Mouse (Mus musculus) MEL (cell line): ENCODE results near the gene Dph5. TPM values are rescaled to one million over a fixed set of nuclear protein-coding genes. Genes with fewer than 3 reads are reported as not detected.

Experiments used
- DNase-seq: peaks from one replicate; pipeline ENCODE4 v3.0.0; 2011; ENCODE audit warnings: low read depth, low spot score
- H3K27ac ChIP-seq: 2 replicates; pipeline ENCODE4 v1.5.1; 2012; ENCODE audit warnings: low read depth, mild to moderate bottlenecking, control low read depth, low read length, moderate library complexity; ENCODE audit not compliant: control insufficient read depth
- H3K27me3 ChIP-seq, 2 experiments: fragments of 150-350 bp in 1 of 2; sonication (generic) in 1 of 2; 2 replicates each; pipeline ENCODE4 v1.6.1; 2012; ENCODE audit warnings: low read length in 2 of 2, mild to moderate bottlenecking in 2 of 2, improper control_type of control experiment in 1 of 2, moderate library complexity in 1 of 2; ENCODE audit not compliant: insufficient read depth in 2 of 2, control insufficient read depth in 1 of 2
- H3K36me3 ChIP-seq, 2 experiments: 2 replicates each; pipeline ENCODE4 v1.6.1; 2012 to 2014; ENCODE audit warnings: low read length in 2 of 2, improper control_type of control experiment in 1 of 2, inconsistent platforms in 1 of 2, mild to moderate bottlenecking in 1 of 2; ENCODE audit not compliant: insufficient read depth in 2 of 2, control insufficient read depth in 1 of 2
- H3K4me1 ChIP-seq, 2 experiments: fragments of 150-350 bp in 1 of 2; sonication (generic) in 1 of 2; 2 replicates each; pipeline ENCODE4 v1.6.1; 2012; ENCODE audit warnings: low read length in 2 of 2, improper control_type of control experiment in 1 of 2, mild to moderate bottlenecking in 1 of 2; ENCODE audit not compliant: insufficient read depth in 2 of 2, control insufficient read depth in 1 of 2
- H3K4me3 ChIP-seq, 2 experiments: fragments of 150-350 bp in 1 of 2; sonication (generic) in 1 of 2; 2 replicates each; pipeline ENCODE4 v1.5.1; 2012; ENCODE audit warnings: low read depth in 2 of 2, low read length in 2 of 2, mild to moderate bottlenecking in 2 of 2, moderate library complexity in 2 of 2, control low read depth in 1 of 2, improper control_type of control experiment in 1 of 2; ENCODE audit not compliant: control insufficient read depth in 1 of 2, insufficient read depth in 1 of 2
- H3K79me2 ChIP-seq: 2 replicates; pipeline ENCODE4 v1.6.1; 2012; ENCODE audit warnings: mild to moderate bottlenecking, low read length, moderate library complexity; ENCODE audit not compliant: control insufficient read depth, poor library complexity, insufficient read depth
- H3K9ac ChIP-seq: 2 replicates; pipeline ENCODE4 v1.6.1; 2012; ENCODE audit warnings: low read depth, mild to moderate bottlenecking, control low read depth, low read length, moderate library complexity; ENCODE audit not compliant: control insufficient read depth, poor library complexity, severe bottlenecking
- H3K9me3 ChIP-seq: fragments of 150-350 bp; sonication (generic); replicated peaks from 2 replicates; pipeline ENCODE4 v1.6.1; 2012; ENCODE audit warnings: mild to moderate bottlenecking, low read length, improper control_type of control experiment, moderate library complexity; ENCODE audit not compliant: insufficient read depth
- CHD1 ChIP-seq: IDR thresholded peaks from 2 replicates; pipeline ENCODE4 v1.6.1; 2012; ENCODE audit warnings: low read depth, mild to moderate bottlenecking, inconsistent platforms, low read length, improper control_type of control experiment
- CHD2 ChIP-seq: IDR thresholded peaks from 2 replicates; pipeline ENCODE4 v1.6.1; 2011; ENCODE audit warnings: low read length, improper control_type of control experiment
- CTCF ChIP-seq, 3 experiments: IDR thresholded peaks in 2 of 3; conservative IDR thresholded peaks in 1 of 3; 2 replicates each; pipeline ENCODE4 v1.5.1; 2011 to 2012; ENCODE audit warnings: low read length in 3 of 3, low read depth in 2 of 3, mild to moderate bottlenecking in 2 of 3, improper control_type of control experiment in 1 of 3, inconsistent platforms in 1 of 3, mixed read lengths in 1 of 3, moderate library complexity in 1 of 3; ENCODE audit not compliant: control insufficient read depth in 1 of 3, insufficient read depth in 1 of 3, poor library complexity in 1 of 3, severe bottlenecking in 1 of 3
- E2F4 ChIP-seq: IDR thresholded peaks from 2 replicates; pipeline ENCODE4 v1.6.1; 2011; ENCODE audit warnings: low read depth, low read length, improper control_type of control experiment, borderline replicate concordance
- ELF1 ChIP-seq: IDR thresholded peaks from 2 replicates; pipeline ENCODE4 v1.6.1; 2014; ENCODE audit warnings: low read depth, mild to moderate bottlenecking, inconsistent platforms, low read length, improper control_type of control experiment, moderate library complexity
- EP300 ChIP-seq, 2 experiments: IDR thresholded peaks; 2 replicates each; pipeline ENCODE4 v1.6.1; 2011; ENCODE audit warnings: improper control_type of control experiment in 2 of 2, low read length in 2 of 2, low read depth in 1 of 2, mild to moderate bottlenecking in 1 of 2
- ETS1 ChIP-seq: IDR thresholded peaks from 2 replicates; pipeline ENCODE4 v1.6.1; 2012; ENCODE audit warnings: low read depth, mild to moderate bottlenecking, inconsistent platforms, low read length, improper control_type of control experiment, moderate library complexity
- GABPA ChIP-seq: IDR thresholded peaks from 2 replicates; pipeline ENCODE4 v1.6.1; 2012; ENCODE audit warnings: low read depth, mild to moderate bottlenecking, inconsistent platforms, low read length, improper control_type of control experiment, moderate library complexity
- HCFC1 ChIP-seq: IDR thresholded peaks from 2 replicates; pipeline ENCODE4 v1.6.1; 2012; ENCODE audit warnings: low read depth, mild to moderate bottlenecking, inconsistent platforms, low read length, improper control_type of control experiment, moderate library complexity
- JUND ChIP-seq: IDR thresholded peaks from 2 replicates; pipeline ENCODE4 v1.6.1; 2011; ENCODE audit warnings: low read depth, mild to moderate bottlenecking, improper control_type of control experiment, low read length
- KAT2A ChIP-seq: conservative IDR thresholded peaks from 2 replicates; pipeline ENCODE4 v1.6.1; 2012; ENCODE audit warnings: low read depth, low read length, improper control_type of control experiment, inconsistent platforms
- MAFK ChIP-seq: IDR thresholded peaks from 2 replicates; pipeline ENCODE4 v1.6.1; 2011; ENCODE audit warnings: low read depth, mild to moderate bottlenecking, low read length, improper control_type of control experiment, borderline replicate concordance
- MEF2A ChIP-seq: IDR thresholded peaks from 2 replicates; pipeline ENCODE4 v1.6.1; 2014; ENCODE audit warnings: low read depth, mild to moderate bottlenecking, inconsistent platforms, low read length, improper control_type of control experiment; ENCODE audit not compliant: poor library complexity, insufficient replicate concordance, severe bottlenecking; ENCODE audit errors: extremely low read depth
- MXI1 ChIP-seq: IDR thresholded peaks from 2 replicates; pipeline ENCODE4 v1.6.1; 2011; ENCODE audit warnings: mild to moderate bottlenecking, low read depth, low read length, improper control_type of control experiment
- MYC ChIP-seq: IDR thresholded peaks from 2 replicates; pipeline ENCODE4 v1.6.1; 2011; ENCODE audit warnings: low read depth, mild to moderate bottlenecking, low read length, improper control_type of control experiment, moderate library complexity
- NRF1 ChIP-seq: IDR thresholded peaks from 2 replicates; pipeline ENCODE4 v1.6.1; 2014; ENCODE audit warnings: low read depth, mild to moderate bottlenecking, inconsistent platforms, low read length, improper control_type of control experiment, moderate library complexity; ENCODE audit not compliant: poor library complexity, insufficient read depth, severe bottlenecking
- POLR2A ChIP-seq, 2 experiments: IDR thresholded peaks; 2 replicates each; pipeline ENCODE4 v1.6.1; 2011 to 2012; ENCODE audit warnings: low read length in 2 of 2, mild to moderate bottlenecking in 2 of 2, control low read depth in 1 of 2, improper control_type of control experiment in 1 of 2, low read depth in 1 of 2, moderate library complexity in 1 of 2; ENCODE audit not compliant: control insufficient read depth in 1 of 2, insufficient read depth in 1 of 2, poor library complexity in 1 of 2
- POLR2AphosphoS5 ChIP-seq: IDR thresholded peaks from 2 replicates; pipeline ENCODE4 v1.6.1; 2012; ENCODE audit warnings: low read depth, borderline replicate concordance, mild to moderate bottlenecking, inconsistent platforms, low read length, moderate library complexity, mixed read lengths
- SIN3A ChIP-seq: IDR thresholded peaks from 2 replicates; pipeline ENCODE4 v1.6.1; 2012; ENCODE audit warnings: low read length, improper control_type of control experiment, inconsistent platforms
- TAL1 ChIP-seq: IDR thresholded peaks from 2 replicates; pipeline ENCODE4 v1.6.1; 2012; ENCODE audit warnings: mild to moderate bottlenecking, inconsistent platforms, low read length, moderate library complexity, mixed read lengths
- USF1 ChIP-seq: IDR thresholded peaks from 2 replicates; pipeline ENCODE4 v1.6.1; 2014; ENCODE audit warnings: low read depth, mild to moderate bottlenecking, inconsistent platforms, low read length, improper control_type of control experiment, moderate library complexity
- USF2 ChIP-seq, 2 experiments: IDR thresholded peaks; 2 replicates each; pipeline ENCODE4 v1.6.1; 2011 to 2012; ENCODE audit warnings: improper control_type of control experiment in 2 of 2, low read length in 2 of 2, borderline replicate concordance in 1 of 2, inconsistent platforms in 1 of 2, low read depth in 1 of 2, mild to moderate bottlenecking in 1 of 2; ENCODE audit not compliant: insufficient read depth in 1 of 2
- ZC3H11A ChIP-seq: IDR thresholded peaks from 2 replicates; pipeline ENCODE4 v1.6.1; 2012; ENCODE audit warnings: low read depth, mild to moderate bottlenecking, inconsistent platforms, low read length, improper control_type of control experiment
- ZNF384 ChIP-seq: IDR thresholded peaks from 2 replicates; pipeline ENCODE4 v1.6.1; 2012; ENCODE audit warnings: low read depth, mild to moderate bottlenecking, inconsistent platforms, low read length, improper control_type of control experiment
- polyA plus RNA-seq, 2 experiments: library from polyadenylated mRNA; stranded (reverse) in 1 of 2; unstranded in 1 of 2; fragments of >175 nt in 1 of 2; fragments of >200 nt in 1 of 2; gene quantifications; 2 replicates each; pipeline versions ENCODE4 v1.2.1 to v1.2.4; 2012; ENCODE audit warnings: low replicate concordance in 2 of 2, low read depth in 1 of 2; ENCODE audit not compliant: insufficient read length in 2 of 2, insufficient read depth in 1 of 2, missing spikeins in 1 of 2
- total RNA-seq: library from RNA; depleted of rRNA; stranded (reverse); fragments of 300-350 nt; gene quantifications from 2 replicates; pipeline ENCODE4 v1.2.3, GENCODE M21; 2012

Dph5 gene
- total and polyA plus RNA-seq, 3 experiments, result 34.9 to 45.8 TPM; not detected in 1

GRCm38 (mm10) chr3:115854672-115855191, 32.9 kb upstream of the Dph5 start:
- no peaks in the 10 kb centered on the region for H3K9me3 ChIP-seq
- H3K27ac ChIP-seq, result no peak overlapping the region
- DNase-seq, result no peak
- no peak overlapping the region for H3K9ac ChIP-seq
- H3K4me3 ChIP-seq, result no peak overlapping the region
- peaks cover 5 to 9% of the 10 kb centered on the region in 2 experiments; a peak in 2 of 4 replicates for H3K27me3 ChIP-seq
- no peaks in the 10 kb centered on the region for H3K4me1 ChIP-seq
- H3K79me2 ChIP-seq, result no peaks in the 10 kb centered on the region
- H3K36me3 ChIP-seq, result no peaks in the 10 kb centered on the region
- no peak for TF ChIP-seq KAT2A
- no peak for TF ChIP-seq ZNF384
- no peak for TF ChIP-seq CHD1
- no peak for TF ChIP-seq JUND
- TF ChIP-seq HCFC1, result no peak
- no peak for TF ChIP-seq NRF1
- TF ChIP-seq POLR2A (IDR thresholded peaks at IDR 0.05; ENCODE audit: control insufficient read depth in 1 of 2, insufficient read depth in 1 of 2, low read depth in 1 of 2, low read length in 2 of 2, poor library complexity in 1 of 2), result no peak
- no peak for TF ChIP-seq EP300 (IDR thresholded peaks at IDR 0.05; ENCODE audit: low read depth in 1 of 2, low read length in 2 of 2)
- no peak for TF ChIP-seq MXI1
- no peak for TF ChIP-seq GABPA
- no peak for TF ChIP-seq USF2 (IDR thresholded peaks at IDR 0.05; ENCODE audit: borderline replicate concordance in 1 of 2, insufficient read depth in 1 of 2, low read depth in 1 of 2, low read length in 2 of 2)
- TF ChIP-seq TAL1, result no peak
- no peak for TF ChIP-seq POLR2AphosphoS5
- no peak for TF ChIP-seq MAFK
- TF ChIP-seq ZC3H11A, result no peak
- no peak for TF ChIP-seq MEF2A
- no peak for TF ChIP-seq E2F4
- no peak for TF ChIP-seq USF1
- TF ChIP-seq CTCF (IDR thresholded peaks at IDR 0.05 in 2 of 3, conservative IDR thresholded peaks at IDR 0.05 in 1 of 3; ENCODE audit: control insufficient read depth in 1 of 3, insufficient read depth in 1 of 3, low read depth in 2 of 3, low read length in 3 of 3, poor library complexity in 1 of 3, severe bottlenecking in 1 of 3), result no peak

GRCm38 (mm10) chr3:115855576-115855975, 32.1 kb upstream of the Dph5 start:
- no peak for DNase-seq
- Histone ChIP-seq H3K27ac (no peak overlapping the region), H3K79me2 (no peaks in the 10 kb centered on the region), H3K36me3 (no peaks in the 10 kb centered on the region), H3K9me3 (no peaks in the 10 kb centered on the region), H3K9ac (no peak overlapping the region), H3K27me3 (peaks cover 5 to 9% of the 10 kb centered on the region in 2 experiments; a peak in 2 of 4 replicates), H3K4me1 (no peaks in the 10 kb centered on the region), H3K4me3 (no peak overlapping the region)
- TF ChIP-seq CHD2, result no peak
- TF ChIP-seq HCFC1, result no peak
- TF ChIP-seq ETS1, result no peak
- TF ChIP-seq ELF1, result no peak
- TF ChIP-seq MYC, result no peak
- no peak for TF ChIP-seq MXI1
- no peak for TF ChIP-seq JUND
- TF ChIP-seq USF1, result no peak
- no peak for TF ChIP-seq SIN3A
- no peak for TF ChIP-seq CHD1
